Mouse (Mus musculus): ENCODE data around the gene Evi5. TPM values are rescaled to one million over a fixed set of nuclear protein-coding genes. Genes with fewer than 3 reads are reported as not detected.
"Not testable (repeated sequence)": the region's sequence is repeated elsewhere in the genome, so short reads cannot be mapped to it uniquely, and the experiment has no call there.

Gene Evi5
- polyA plus RNA-seq, 1 experiment from 2014 or later, result 43.4 TPM

DNA sequence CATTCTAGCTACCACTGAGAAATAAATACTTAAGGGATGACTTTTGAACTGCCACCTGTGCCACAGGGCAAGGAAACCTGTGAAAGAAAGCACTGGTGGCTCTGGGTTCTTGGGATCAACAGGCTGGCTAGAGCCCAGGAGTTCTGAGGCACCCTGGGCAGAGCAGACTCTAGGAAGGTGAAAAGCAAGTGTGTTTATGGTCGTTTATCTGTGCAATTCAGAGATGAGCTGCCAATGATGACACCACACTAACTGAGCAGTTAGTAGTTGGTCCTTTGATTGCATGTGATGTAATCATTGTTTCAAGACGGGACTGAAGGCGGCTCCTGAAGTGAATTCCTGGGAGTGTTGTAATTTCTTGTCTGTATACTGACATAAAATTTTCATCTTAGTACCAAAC, 29.4 kb upstream of the Evi5 start:
- DNase-seq (ENCODE audit: low read depth, low spot score), result no peak
- CTCF ChIA-PET, result interaction anchor here (1.3 kb wide), 1 partner anchor 92 kb away, joined by 3 read pairs; no protein-coding TSS in a partner anchor
- no peaks in the 10 kb centered on the region for H3K27me3 ChIP-seq
- POLR2A ChIA-PET, result interaction anchor here (0.6 to 0.9 kb wide), 2 partner anchors 12 to 201 kb away, joined by 3 to 5 read pairs; no protein-coding TSS in a partner anchor
- TF ChIP-seq CTCF (IDR thresholded peaks at IDR 0.05), result no peak
- in situ Hi-C loops (cut with MboI; ENCODE audit: low pct_unique_long_range_greater_than_20kb), result loop anchor here (25.0 kb wide), 1 partner anchor 758 kb away; the partner anchor contains the start of genes Dgkq and Idua
- ATAC-seq, result no peak

DNA sequence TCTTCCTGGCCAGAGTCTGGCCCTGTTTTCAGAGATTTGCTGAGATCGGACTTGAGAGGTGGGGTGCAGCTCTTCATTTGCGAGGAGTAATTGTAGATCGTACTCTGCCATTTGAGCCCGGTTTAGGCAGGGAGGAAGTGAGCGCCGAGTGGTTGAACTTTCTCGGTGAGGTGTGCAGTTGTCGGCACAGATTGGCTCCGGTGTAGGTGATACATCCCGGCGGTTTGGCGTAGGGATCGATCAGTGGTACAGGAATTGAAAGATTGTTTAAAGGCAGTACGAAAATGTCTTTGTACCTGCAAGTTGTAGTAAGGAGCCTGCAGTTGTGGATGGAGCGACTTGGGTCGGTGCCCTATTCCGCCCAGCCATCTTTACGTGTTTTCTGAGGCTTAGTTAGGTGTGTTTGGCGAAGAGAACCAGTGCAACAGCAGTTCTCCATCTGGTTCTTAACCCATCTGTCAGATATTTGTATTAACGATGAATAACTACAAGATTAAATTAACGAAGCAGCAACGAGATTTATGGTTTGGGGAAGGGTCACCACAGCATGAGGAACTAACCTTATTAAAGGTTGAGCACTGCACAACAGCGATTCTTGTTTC, 26.2 kb upstream of the Evi5 start:
- ATAC-seq (no peak), DNase-seq (ENCODE audit: low read depth, low spot score) (no peak)
- ChIA-PET CTCF (no interaction called here), POLR2A (interaction anchor here (0.5 kb wide), 1 partner anchor 15 kb away, joined by 3 read pairs; no protein-coding TSS in a partner anchor)
- in situ Hi-C loops (cut with MboI; ENCODE audit: low pct_unique_long_range_greater_than_20kb), result loop anchor here (25.0 kb wide), 1 partner anchor 761 kb away; the partner anchor contains the start of genes Dgkq and Idua
- no peak for TF ChIP-seq CTCF (IDR thresholded peaks at IDR 0.05)
- no peaks in the 10 kb centered on the region for H3K27me3 ChIP-seq

DNA sequence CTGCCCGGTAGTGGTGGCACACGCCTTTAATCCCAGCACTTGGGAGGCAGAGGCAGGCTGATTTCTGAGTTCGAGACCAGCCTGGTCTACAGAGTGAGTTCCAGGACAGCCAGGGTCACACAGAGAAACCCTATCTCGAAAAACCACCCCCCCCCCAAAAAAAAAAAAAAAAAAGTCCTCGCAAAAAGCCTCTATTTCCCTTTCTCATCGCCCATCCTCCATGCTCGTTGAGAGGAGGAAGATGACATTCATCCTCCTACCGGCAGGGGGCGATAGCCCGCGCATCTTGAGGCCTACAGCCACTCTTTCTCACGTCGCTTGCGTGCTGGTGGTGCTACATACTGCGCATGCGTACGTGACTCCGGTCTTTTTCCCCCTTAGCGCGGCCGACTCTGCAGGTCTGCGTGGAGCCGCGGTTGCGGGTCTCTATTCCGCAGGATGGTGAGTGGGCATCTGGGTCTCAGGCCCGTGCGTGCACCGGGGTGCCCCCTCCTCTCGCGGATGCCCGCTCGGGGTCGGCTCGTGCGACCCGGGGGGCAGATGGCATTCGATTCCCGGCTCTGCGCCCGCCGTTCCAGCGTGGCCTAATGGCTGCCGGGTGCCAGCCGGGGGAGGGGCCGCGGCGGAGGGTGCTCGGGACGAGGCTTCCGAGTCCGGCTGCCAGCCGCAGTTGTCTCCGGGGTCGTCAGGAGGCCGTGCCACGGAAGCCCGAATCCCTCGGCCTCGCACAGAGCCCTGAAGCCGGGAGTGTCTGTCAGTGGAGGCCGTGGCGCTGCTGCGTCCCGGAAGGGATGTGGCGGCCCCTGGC, 25.5 kb upstream of the Evi5 start, which contains the start of gene Rpl5:
TSS of gene Rpl5 (plus strand) at position 297 of the 808 bp plus-strand sequence.
- in situ Hi-C loops (cut with MboI; ENCODE audit: low pct_unique_long_range_greater_than_20kb), result loop anchor here (25.0 kb wide), 1 partner anchor 762 kb away; the partner anchor contains the start of genes Dgkq and Idua
- no peaks in the 10 kb centered on the region for H3K27me3 ChIP-seq
- DNase-seq (ENCODE audit: low read depth, low spot score) (peak; percentile 74), ATAC-seq (peak; percentile 92)
- peak; percentile 99 for TF ChIP-seq CTCF (IDR thresholded peaks at IDR 0.05)
- CTCF ChIA-PET, result interaction anchor here (1.3 kb wide), 1 partner anchor 17 kb away, joined by 4 read pairs; no protein-coding TSS in a partner anchor
- POLR2A ChIA-PET, result interaction anchor here (0.7 kb wide), 1 partner anchor 101 kb away, joined by 3 read pairs; no protein-coding TSS in a partner anchor

DNA sequence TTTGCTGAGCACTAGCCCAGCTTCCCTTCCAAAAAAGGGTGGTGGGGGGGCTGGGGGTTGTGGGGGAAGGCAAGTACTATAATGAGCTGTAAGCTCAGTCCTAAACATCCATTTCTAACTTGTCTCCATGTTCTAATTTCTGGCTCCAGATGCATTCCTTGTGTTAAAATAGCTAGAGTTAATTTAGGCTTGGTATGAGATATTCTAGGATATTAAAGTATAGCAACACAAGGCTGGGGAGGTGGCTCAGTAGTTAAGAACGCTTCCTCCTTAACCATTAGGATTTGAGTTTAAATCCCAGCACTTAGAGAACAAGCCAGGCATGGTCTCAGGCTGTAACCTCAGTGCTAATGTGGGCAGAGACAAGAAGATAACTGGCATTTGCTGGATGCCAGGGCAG, 21.4 kb upstream of the Evi5 start:
- in situ Hi-C loops (cut with MboI; ENCODE audit: low pct_unique_long_range_greater_than_20kb), result no loop called here
- ATAC-seq (no peak), DNase-seq (ENCODE audit: low read depth, low spot score) (no peak)
- H3K27me3 ChIP-seq, result no peaks in the 10 kb centered on the region
- ChIA-PET CTCF (interaction anchor here (1.0 kb wide), 1 partner anchor 107 kb away, joined by 3 read pairs; no protein-coding TSS in a partner anchor), POLR2A (no interaction called here)
- TF ChIP-seq CTCF (IDR thresholded peaks at IDR 0.05), result no peak

DNA sequence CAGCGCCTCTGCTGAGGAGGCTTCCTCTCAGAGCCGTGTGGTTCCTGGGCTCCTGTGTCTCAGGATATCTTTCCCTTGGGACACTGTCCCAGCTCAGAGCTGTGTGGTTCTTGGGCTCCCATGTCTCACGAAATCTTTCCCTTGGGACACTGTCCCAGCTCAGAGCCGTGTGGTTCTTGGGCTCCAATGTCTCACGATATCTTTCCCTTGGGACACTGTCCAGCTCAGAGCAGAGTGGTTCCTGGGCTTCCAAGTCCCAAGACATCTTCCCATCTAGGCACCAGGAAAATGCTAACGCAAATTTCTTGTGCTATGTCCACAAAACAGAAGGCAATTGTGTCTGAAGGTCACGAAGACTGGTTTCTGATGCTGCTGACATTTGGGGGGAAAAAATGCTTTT, 19.8 kb upstream of the Evi5 start:
- POLR2A ChIA-PET, result no interaction called here
- in situ Hi-C loops (cut with MboI; ENCODE audit: low pct_unique_long_range_greater_than_20kb), result no loop called here
- ATAC-seq (no peak), DNase-seq (ENCODE audit: low read depth, low spot score) (no peak)
- TF ChIP-seq CTCF (IDR thresholded peaks at IDR 0.05), result no peak
- H3K27me3 ChIP-seq, result no peaks in the 10 kb centered on the region
- CTCF ChIA-PET, result no interaction called here

DNA sequence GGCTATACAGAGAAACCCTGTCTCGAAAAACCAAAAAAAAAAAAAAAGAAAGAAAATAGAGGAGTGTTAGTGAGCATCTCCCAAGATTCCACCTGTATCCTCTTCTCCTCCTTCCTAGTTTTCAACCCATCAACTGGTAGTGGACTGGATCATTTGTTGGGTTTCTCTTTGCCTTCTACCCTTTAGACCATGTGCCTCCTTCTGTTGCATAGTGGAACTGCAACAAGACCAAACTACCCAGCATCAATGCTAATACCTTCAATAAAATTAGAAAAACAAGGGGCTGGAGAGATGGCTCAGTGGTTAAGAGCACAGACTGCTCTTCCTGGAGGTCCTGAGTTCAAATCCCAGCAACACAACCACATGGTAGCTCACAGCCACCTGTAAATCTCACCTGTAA, 16.6 kb upstream of the Evi5 start:
- TF ChIP-seq CTCF (IDR thresholded peaks at IDR 0.05), result peak; percentile 65
- H3K27me3 ChIP-seq; ATAC-seq; CTCF ChIA-PET; POLR2A ChIA-PET; DNase-seq (ENCODE audit: low read depth, low spot score); in situ Hi-C loops (cut with MboI; ENCODE audit: low pct_unique_long_range_greater_than_20kb): not testable (repeated sequence)

DNA sequence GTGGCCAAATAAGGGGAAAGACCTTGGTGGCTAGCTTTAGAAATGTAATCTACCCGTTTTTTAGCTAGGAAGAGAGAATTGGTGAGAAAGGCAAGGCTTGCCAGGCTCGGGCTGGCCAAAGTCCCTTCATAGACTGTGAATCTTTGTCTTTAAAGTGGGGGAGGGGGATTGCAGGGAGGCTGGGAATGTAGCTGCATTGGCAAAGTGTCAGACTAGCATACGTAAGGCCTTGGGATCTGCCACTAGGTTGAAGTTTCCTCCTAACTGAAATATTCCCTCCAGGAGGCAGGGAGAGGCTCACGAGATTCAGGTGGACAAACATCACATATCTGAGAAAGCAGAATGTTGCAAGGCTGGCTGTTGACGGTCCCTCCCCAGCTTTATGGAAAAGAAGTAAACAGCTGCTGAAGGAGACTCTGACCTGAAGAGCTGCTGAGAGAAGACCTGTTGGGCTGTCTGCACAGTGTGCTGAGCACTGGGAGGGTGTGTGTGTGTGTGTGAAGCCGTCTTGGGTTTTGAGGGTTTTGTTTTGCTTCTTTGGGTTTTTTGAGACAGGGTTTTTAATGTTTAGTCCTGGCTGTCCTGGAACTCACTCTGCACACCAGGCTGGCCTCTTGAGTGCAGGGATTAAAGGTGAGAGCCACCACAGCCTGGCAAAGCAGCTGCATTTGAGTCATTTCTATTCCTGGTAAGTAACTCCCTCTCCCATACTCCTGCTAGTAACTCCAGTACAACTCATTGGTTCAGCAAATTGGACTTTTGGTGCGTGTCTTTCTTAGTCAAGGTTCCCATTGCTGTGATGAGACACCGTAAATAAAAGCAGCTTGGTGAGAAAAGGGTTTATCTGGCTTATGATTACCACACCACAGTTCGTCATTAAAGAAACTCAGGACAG, 15.3 kb upstream of the Evi5 start:
- DNase-seq (ENCODE audit: low read depth, low spot score) (peak; percentile 47), ATAC-seq (peak; percentile 44)
- TF ChIP-seq CTCF (IDR thresholded peaks at IDR 0.05), result no peak
- ChIA-PET CTCF (interaction anchor here (1.1 to 1.3 kb wide), 2 partner anchors 13 to 43 kb away, joined by 3 to 4 read pairs; no protein-coding TSS in a partner anchor), POLR2A (interaction anchor here (0.6 to 0.7 kb wide), 2 partner anchors 12 to 44 kb away, joined by 3 to 4 read pairs; no protein-coding TSS in a partner anchor)
- in situ Hi-C loops (cut with MboI; ENCODE audit: low pct_unique_long_range_greater_than_20kb), result loop anchor here (5.0 kb wide), 1 partner anchor 273 kb away; no protein-coding TSS in a partner anchor
- no peaks in the 10 kb centered on the region for H3K27me3 ChIP-seq

DNA sequence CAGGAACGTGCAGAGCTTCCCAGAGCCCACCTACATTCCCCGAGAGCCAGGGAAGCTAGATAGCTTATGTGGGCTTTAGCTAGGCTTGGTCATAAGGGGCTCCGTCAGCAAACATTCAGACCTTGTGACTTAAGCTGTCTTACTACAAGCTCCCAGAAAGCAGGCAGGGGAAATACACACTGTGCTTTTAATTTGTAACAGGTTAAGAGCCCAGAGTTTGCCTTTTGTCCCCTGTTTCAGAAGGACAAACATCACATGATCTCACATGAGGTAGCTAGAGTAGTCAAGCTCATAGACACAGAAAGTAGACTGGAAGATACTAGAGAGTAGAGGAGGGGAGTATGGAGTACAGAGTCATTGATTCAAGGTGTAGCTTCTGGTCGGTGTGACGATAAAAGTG, 5.8 kb upstream of the Evi5 start:
- POLR2A ChIA-PET, result no interaction called here
- DNase-seq (ENCODE audit: low read depth, low spot score) (no peak), ATAC-seq (no peak)
- in situ Hi-C loops (cut with MboI; ENCODE audit: low pct_unique_long_range_greater_than_20kb), result no loop called here
- H3K27me3 ChIP-seq, result peaks cover 3% of the 10 kb centered on the region
- no peak for TF ChIP-seq CTCF (IDR thresholded peaks at IDR 0.05)
- CTCF ChIA-PET, result interaction anchor here (0.7 to 0.8 kb wide), 2 partner anchors 9 to 24 kb away, joined by 3 read pairs; no protein-coding TSS in a partner anchor

DNA sequence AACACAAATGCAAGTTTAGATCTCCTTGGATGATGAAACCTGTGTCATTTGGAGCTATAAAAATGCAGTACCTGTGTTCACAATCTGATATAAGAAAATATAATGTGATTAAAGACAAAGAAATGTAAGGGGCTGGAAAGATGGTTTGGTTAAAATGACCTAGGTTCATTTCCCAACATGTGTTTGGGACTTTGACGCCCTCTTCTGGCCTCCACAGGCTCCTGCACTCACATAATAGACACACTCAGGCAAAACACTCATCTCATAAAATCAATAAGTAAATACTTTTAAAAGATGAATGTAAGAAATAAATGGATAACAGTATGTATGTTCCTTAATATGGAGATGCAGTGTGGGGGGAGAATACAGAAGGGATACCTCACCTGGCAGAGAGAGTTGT, 2.1 kb upstream of the Evi5 start:
- in situ Hi-C loops (cut with MboI; ENCODE audit: low pct_unique_long_range_greater_than_20kb), result no loop called here
- no peak for DNase-seq (ENCODE audit: low read depth, low spot score)
- no peak for ATAC-seq
- H3K27me3 ChIP-seq, result no peaks in the 10 kb centered on the region
- ChIA-PET POLR2A (no interaction called here), CTCF (interaction anchor here (1.0 to 1.6 kb wide), 2 partner anchors 12 to 13 kb away, joined by 4 to 7 read pairs; no protein-coding TSS in a partner anchor)
- TF ChIP-seq CTCF (IDR thresholded peaks at IDR 0.05), result peak; percentile 53

DNA sequence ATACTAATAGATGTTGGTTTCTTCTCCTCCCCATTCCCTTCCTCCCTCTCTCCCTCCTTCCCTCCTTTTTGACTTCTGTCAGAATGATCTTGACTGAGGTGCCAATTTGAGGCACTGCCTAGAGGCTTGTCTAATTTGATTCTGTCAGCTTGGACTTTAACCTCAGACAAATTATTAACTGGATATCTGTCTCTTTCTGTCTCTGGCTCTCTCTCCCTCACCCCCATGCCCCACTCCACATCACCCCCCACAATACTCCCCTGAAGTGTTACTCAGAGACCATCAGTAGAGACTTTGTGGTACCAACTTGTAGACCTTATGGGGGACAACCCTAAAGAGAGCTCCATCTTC, 329 bp upstream of the Evi5 start:
- peaks cover under 1% of the 10 kb centered on the region for H3K27me3 ChIP-seq
- ChIA-PET CTCF (no interaction called here), POLR2A (interaction anchor here (1.9 kb wide), 1 partner anchor 23 kb away, joined by 5 read pairs; no protein-coding TSS in a partner anchor)
- no peak for TF ChIP-seq CTCF (IDR thresholded peaks at IDR 0.05)
- DNase-seq (ENCODE audit: low read depth, low spot score) (no peak), ATAC-seq (no peak)
- in situ Hi-C loops (cut with MboI; ENCODE audit: low pct_unique_long_range_greater_than_20kb), result no loop called here

Measured in Patski (cell line).